Mouse (Mus musculus): ENCODE measurements around the gene Gdf10.
A peak's percentile ranks its signal among the peaks of the same experiment; 100 is the strongest.

Gdf10 gene

DNA sequence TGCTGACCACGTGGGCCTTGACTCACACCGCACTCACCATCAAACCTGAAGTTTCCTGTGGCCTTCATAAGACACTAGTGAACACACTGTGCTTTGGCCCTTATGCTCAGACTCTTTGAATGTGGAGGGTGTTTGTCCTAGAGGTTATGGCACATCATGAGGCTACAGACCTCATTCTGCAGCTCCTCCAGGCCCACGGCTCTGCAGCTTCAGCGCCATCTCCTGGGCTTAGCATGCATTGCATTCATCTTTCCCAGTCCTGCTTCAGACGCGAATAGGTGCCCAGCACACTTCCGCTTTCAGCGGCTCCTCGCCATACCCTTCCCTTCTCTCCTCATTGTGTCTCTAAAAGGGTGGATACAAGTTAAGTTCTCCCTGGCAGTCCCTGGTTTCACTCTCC lies 15.7 kb downstream of the Gdf10 start:
- peak; percentile 90 for DNase-seq (ENCODE audit: low spot score)

GRCm38 (mm10) chr14:33940739-33941138 lies 17.4 kb downstream of the Gdf10 start, which contains the start of gene Gdf2:
Gene Gdf2, plus strand, starts transcription at chr14:33941039.
- no peak for DNase-seq (ENCODE audit: low spot score)

DNA sequence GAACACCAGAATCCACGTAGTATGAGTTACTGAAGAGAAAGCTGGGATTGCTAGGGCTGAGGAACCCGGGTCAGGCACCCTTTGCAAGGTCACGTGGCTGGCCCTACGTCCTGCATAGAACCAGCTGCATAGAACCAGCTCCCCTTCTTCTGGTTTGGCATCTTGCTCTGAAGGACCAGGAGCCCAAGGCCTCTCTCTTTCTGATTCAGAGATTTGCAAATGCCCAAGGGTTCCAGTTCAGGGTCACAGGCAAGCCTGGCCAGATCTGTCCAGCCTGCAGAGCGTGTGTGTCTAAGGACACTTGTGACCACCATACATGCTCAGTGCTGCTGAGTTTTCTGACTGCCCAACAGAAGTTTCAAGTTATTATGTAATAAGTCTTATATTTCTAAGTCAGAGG lies 18.8 kb downstream of the Gdf10 start:
- no peak for DNase-seq (ENCODE audit: low spot score)

- no peak for DNase-seq (ENCODE audit: low spot score)
Measured at GRCm38 (mm10) chr14:33946125-33946524, 22.7 kb downstream of the Gdf10 start.

DNA sequence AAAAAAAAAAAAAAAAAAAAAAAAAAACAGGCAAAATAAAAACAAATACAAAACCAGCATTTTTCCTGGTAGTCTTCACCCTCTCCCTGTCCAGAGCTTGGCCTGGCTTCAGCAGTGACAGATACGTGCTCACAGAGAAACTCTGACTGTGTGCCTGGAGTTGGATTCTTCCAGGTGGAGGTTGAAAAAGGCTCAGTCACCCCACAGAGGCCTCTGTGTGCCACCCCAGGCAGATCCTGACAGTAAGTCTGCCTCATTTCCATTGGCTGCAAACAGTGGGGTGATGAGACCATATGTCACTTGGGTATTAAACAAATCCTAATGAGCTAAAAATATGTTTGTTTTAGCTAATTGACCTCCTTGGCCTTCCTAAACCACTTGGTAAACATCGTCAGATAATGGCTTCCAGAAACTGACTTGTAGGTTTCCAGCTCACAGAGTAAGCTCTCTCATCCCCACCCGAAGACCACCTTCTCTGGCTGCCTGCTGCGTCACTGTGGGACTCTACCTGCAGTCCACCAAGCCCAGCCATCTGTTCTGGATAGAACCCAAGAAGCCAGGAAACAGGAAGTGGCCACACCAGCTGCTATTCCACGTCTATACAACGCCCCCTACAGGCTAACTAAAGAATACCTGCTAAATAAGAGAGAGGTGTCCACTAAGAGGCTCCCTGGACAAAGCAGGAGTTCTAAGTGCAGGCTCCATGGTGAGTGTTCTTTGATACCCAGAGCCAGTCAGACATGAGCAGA lies 29.0 kb downstream of the Gdf10 start:
- DNase-seq (ENCODE audit: low spot score) = no peak

GRCm38 (mm10) chr14:33953761-33954160 lies 30.4 kb downstream of the Gdf10 start, which contains the start of gene Rbp3:
Gene Rbp3, plus strand, starts transcription at chr14:33954003.
- DNase-seq (ENCODE audit: low spot score) = peak; percentile 43

DNA sequence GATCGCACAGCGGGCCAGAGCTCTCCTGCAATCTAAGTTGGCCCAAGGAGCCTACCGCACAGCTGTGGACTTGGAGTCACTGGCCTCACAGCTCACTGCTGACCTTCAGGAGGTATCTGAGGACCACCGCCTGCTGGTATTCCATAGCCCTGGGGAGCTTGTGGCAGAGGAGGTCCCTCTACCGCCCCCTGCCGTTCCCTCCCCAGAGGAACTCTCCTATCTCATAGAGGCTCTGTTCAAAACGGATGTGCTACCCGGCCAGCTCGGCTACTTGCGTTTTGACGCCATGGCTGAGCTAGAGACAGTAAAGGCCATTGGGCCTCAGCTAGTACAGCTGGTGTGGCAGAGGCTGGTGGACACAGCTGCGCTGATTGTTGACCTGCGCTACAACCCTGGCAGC lies 32.7 kb downstream of the Gdf10 start:
- DNase-seq (ENCODE audit: low spot score) = no peak

DNA sequence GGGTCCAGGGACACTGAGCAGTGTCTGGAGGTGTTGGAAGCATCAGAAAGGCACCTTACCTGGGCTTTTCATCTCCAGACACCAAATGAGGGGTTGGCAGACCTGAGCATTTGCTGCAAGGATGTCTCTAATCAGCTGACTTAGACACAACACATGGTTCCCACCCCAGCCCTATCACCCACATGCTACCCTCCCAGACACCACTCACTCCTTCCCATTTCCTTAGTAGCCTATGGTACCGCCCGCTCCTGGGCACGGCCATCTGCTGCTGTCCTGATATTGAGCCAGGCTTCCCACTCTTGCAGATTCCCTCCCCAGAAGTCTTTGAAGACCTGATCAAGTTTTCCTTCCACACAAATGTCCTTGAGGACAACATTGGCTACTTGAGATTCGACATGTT lies 34.8 kb downstream of the Gdf10 start:
- DNase-seq (ENCODE audit: low spot score) = no peak

DNA sequence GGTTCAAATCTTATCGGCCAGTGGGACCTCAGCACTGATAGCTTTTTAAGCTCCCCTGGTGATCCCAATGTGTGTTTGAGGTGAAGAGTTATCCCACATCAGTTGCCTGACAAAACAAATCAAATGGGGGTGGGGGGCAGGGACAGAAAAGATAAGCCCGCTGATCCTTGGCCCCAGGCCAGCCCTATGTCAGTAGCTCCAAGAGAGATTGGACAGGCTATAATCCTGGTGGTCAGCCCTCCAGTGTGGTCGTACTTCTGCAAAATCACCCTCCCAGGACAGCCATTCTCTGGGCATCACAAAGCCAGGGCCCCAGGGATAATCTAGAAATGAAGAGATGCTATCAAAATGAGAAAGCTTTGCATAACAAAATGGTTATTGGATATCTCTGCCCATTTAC lies 35.5 kb downstream of the Gdf10 start:
- DNase-seq (ENCODE audit: low spot score) = no peak

DNA sequence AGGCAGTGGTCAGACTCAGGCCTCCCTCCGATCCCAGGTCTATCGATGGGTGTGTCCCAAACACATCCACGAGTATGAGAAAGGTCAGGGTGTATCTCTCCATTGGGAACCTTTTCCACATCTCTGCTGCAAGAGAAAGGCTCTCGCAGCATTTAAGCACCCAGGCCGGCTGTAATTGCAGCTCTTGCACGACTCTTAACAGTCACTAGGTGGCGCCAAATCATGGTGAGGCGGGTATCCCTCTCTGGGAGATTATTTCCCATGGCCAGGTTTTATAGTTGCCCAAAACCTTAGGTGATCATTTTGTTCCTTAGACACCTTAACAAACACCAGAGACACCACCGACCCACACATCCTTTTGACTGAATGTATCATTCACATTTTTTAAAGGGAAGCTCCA lies 36.0 kb downstream of the Gdf10 start:
- DNase-seq (ENCODE audit: low spot score) = peak; percentile 84

DNA sequence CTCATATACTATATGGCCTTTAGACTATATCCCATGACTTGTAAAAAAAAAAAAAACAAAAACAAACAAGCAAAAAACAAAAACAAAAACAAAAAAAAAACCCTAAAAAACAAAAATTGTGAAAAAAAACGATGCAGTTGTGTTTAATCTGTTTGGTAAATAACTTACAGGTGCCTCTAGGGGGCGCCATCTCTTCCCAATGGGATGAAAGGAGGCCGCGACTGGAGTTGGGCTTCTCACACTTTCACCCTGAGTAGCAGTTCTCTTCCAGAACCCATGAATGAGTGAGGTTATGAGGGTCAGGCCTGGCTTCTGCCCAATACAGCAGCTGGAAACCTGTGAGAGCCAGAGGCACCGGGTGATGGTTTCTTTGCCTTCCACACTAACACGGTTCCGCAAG lies 42.3 kb downstream of the Gdf10 start:
- peak; percentile 37 for DNase-seq (ENCODE audit: low spot score)

- peak; percentile 75 for DNase-seq (ENCODE audit: low spot score)
Measured at GRCm38 (mm10) chr14:33972679-33973078, 49.3 kb downstream of the Gdf10 start.

DNA sequence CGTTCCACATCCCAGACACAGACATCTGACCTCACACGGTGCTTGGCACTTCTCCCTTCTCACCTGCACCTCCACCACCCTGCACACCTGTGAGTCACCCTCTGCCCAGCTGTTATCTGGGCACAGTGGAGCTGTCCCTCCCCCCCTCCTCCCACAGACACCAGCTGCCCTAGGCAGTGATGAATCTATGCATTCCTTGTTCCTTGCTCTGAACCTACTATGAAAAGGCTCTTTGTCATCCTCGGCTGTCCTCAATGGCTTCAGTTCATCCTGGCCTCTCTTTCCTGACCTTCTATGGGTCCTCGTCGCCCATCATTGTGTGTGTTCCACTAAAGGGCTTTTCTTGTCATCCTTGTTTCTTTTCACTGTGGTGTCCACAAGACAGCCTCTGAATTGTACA lies 51.4 kb downstream of the Gdf10 start:
- DNase-seq (ENCODE audit: low spot score) = no peak

- DNase-seq (ENCODE audit: low spot score) = peak; percentile 72
Measured at GRCm38 (mm10) chr14:33977748-33978147, 54.4 kb downstream of the Gdf10 start.

DNA sequence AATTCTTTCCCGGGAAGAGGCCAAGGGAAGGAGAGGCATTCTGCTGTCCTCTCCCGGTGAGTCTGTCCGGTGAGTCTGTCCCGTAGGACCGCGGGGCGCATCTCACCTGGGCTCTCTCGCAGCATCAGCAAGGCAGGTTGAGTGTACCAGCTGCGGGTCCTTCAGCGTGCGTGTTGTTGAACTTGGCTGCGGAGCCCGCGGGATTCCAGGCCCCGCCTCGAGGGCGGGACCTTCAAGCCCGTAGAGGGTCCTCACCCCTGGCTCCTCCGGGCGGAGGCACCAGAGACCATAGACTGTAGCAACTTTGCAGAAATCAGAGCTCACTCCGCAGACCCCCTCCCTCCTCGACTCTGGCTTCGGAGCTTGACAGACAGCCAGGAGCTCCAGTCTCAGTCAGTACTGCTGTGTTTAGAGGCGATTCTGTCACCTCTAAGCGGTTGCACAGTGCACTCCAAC lies 55.2 kb downstream of the Gdf10 start, which contains the start of gene Zfp488:
Gene Zfp488, minus strand, starts transcription at position 161 of the 456 bp plus-strand sequence.
- DNase-seq (ENCODE audit: low spot score) = peak; percentile 80

All from retina, embryonic 14.5 days (tissue).